Mouse (Mus musculus) hindbrain, embryonic 14.5 days (tissue): ENCODE results near the gene Homer2. TPM values are rescaled to one million over a fixed set of nuclear protein-coding genes. Genes with fewer than 3 reads are reported as not detected.

ENCODE experiments used
- ATAC-seq: fragments of 200-750 bp; cut with Nextera tagmentation; 2 replicates; pipeline ENCODE4 v1.8.0; 2017; ENCODE audit warnings: moderate number of reproducible peaks, mild to moderate bottlenecking, moderate TSS enrichment, moderate library complexity; ENCODE audit not compliant: low FRiP score
- DNase-seq: peaks from one replicate; pipeline ENCODE4 v3.0.0-alpha.2; 2015; ENCODE audit warnings: low spot score
- H3K27ac ChIP-seq: fragments of 300-500 bp; sonication (generic); 2 replicates; pipeline ENCODE4 v1.5.1; 2014; ENCODE audit warnings: mild to moderate bottlenecking, moderate library complexity
- H3K27me3 ChIP-seq: fragments of 300-500 bp; sonication (generic); 2 replicates; pipeline ENCODE4 v1.6.1; 2014; ENCODE audit warnings: mild to moderate bottlenecking, low read length, mixed read lengths; ENCODE audit not compliant: control insufficient read depth, insufficient read depth
- H3K36me3 ChIP-seq: fragments of 300-500 bp; sonication (generic); replicated peaks from 2 replicates; pipeline ENCODE4 v1.6.1; 2014; ENCODE audit not compliant: control insufficient read depth, insufficient read depth
- H3K4me1 ChIP-seq: fragments of 300-500 bp; sonication (generic); replicated peaks from 2 replicates; pipeline ENCODE4 v1.6.1; 2014; ENCODE audit warnings: antibody characterized with exemption, low read length, mixed read lengths; ENCODE audit not compliant: control insufficient read depth, insufficient read depth
- H3K4me2 ChIP-seq: fragments of 300-500 bp; sonication (generic); replicated peaks from 2 replicates; pipeline ENCODE4 v1.6.1; 2014; ENCODE audit warnings: mild to moderate bottlenecking, moderate library complexity
- H3K4me3 ChIP-seq: fragments of 300-500 bp; sonication (generic); replicated peaks from 2 replicates; pipeline ENCODE4 v1.5.1; 2014; ENCODE audit warnings: mild to moderate bottlenecking, low read length
- H3K9ac ChIP-seq: fragments of 300-500 bp; sonication (generic); 2 replicates; pipeline ENCODE4 v1.6.1; 2014
- H3K9me3 ChIP-seq: fragments of 300-500 bp; sonication (generic); 2 replicates; pipeline ENCODE4 v1.6.1; 2016; ENCODE audit warnings: low read length; ENCODE audit not compliant: control insufficient read depth
- WGBS: fragments of 180-500 bp; shearing (Covaris S2); extraction: QIAGEN DNeasy Blood & Tissue Kit; methylation state at CpG from one replicate; pipeline ENCODE4 v1.1.7; 2014; 5-methylcytosine and 5-hydroxymethylcytosine counted together
- polyA plus RNA-seq: library from polyadenylated mRNA; unstranded; fragments of >200 nt; fragmentation: Nextera tagmentation; extraction: Ambion mirVana; gene quantifications from 2 replicates; pipeline ENCODE4 v1.2.1, GENCODE M21; 2014

Homer2 gene
- polyA plus RNA-seq, 1 experiment from 2014 or later = 25.7 TPM

GRCm38 (mm10) chr7:81729787-81730186 lies 22.5 kb upstream of the Homer2 start:
- Histone ChIP-seq H3K4me3 (no peak overlapping the region), H3K27ac (no peak overlapping the region), H3K27me3 (no peaks in the 10 kb centered on the region), H3K4me1 (no peaks in the 10 kb centered on the region), H3K9ac (no peak overlapping the region), H3K36me3 (no peaks in the 10 kb centered on the region), H3K9me3 (no peaks in the 10 kb centered on the region), H3K4me2 (no peak overlapping the region)
- ATAC-seq = no peak
- 93% methylated on average over 9 of the region's 9 CpGs for WGBS
- DNase-seq = no peak

DNA sequence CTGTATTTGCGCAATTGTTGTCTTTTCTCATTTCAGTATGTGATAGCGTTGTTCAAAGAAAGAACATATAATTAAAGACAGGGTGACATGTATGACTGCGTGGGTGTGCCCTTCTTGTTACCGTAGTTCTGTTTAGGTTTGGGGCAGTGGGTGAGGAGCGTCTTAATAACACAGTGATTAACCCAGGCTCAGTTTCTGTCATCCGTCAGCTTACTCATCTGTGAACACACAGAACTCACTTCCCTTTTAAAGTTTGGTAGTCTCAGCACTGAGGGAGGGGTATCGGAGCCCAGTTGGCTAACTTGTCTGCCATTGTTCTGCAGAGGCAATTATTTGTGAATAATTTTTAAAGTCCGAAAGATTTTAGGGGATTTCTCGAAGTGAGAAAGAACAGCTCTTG lies 20.4 kb upstream of the Homer2 start:
- no peaks in the 10 kb centered on the region for H3K4me1 ChIP-seq

DNA sequence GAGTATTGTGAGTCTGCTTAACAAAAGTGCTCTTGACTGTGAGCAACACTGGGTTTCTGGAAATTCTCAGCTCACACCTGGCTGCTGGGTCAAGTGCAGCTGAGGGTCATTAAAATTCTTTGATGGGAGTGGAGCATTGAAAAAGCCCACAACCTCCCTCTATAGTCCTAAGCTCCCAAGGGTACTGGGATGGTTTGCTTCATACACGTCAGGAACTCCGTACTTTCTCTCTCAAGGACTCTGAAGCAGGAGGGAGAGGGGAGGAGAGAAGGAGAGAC lies 19.3 kb upstream of the Homer2 start:
- Histone ChIP-seq H3K27me3 (no peaks in the 10 kb centered on the region), H3K4me2 (no peak overlapping the region), H3K9me3 (no peaks in the 10 kb centered on the region), H3K36me3 (no peaks in the 10 kb centered on the region), H3K4me1 (no peaks in the 10 kb centered on the region), H3K9ac (no peak overlapping the region), H3K27ac (no peak overlapping the region), H3K4me3 (no peak overlapping the region)
- ATAC-seq = no peak
- no peak for DNase-seq
- 74% methylated on average over 2 of the region's 2 CpGs for WGBS

More for the DNA sequence above, 20.4 kb upstream of the Homer2 start:
- H3K36me3 ChIP-seq = no peaks in the 10 kb centered on the region
- no peaks in the 10 kb centered on the region for H3K27me3 ChIP-seq
- no peak overlapping the region for H3K4me3 ChIP-seq
- no peak overlapping the region for H3K4me2 ChIP-seq
- no peaks in the 10 kb centered on the region for H3K9me3 ChIP-seq
- no peak overlapping the region for H3K9ac ChIP-seq
- no peak overlapping the region for H3K27ac ChIP-seq
- DNase-seq = no peak
- no peak for ATAC-seq
- WGBS = 89% methylated on average over 9 of the region's 9 CpGs

- DNase-seq (no peak), ATAC-seq (no peak)
- Histone ChIP-seq H3K4me1 (no peaks in the 10 kb centered on the region), H3K27ac (no peak overlapping the region), H3K9ac (no peak overlapping the region), H3K4me2 (no peak overlapping the region), H3K9me3 (no peaks in the 10 kb centered on the region), H3K4me3 (no peak overlapping the region), H3K27me3 (no peaks in the 10 kb centered on the region), H3K36me3 (no peaks in the 10 kb centered on the region)
- 78% methylated on average over 18 of the region's 18 CpGs for WGBS
Measured at GRCm38 (mm10) chr7:81725986-81726727, 18.8 kb upstream of the Homer2 start.

GRCm38 (mm10) chr7:81723851-81724250 lies 16.5 kb upstream of the Homer2 start:
- H3K9ac ChIP-seq = no peak overlapping the region
- H3K27ac ChIP-seq = no peak overlapping the region
- no peaks in the 10 kb centered on the region for H3K27me3 ChIP-seq

DNA sequence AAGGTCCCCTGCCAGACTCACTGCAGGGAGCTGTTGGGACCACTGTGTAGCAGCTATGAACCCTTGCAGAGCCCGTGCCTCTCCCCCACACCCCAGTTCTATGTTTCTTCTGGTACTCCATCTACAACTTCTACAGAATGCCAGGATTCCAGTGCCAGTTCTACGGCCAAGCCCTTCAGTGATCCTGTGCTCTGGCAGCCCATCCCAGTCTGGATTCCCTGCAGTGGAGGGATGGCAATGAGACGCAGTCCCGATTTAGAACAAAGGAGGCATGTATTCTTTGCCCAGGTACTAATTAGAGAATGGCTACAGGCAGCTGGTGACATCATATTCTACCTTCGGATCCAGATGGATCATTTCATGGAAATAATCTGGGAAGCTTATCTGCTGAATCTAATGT lies 13.9 kb upstream of the Homer2 start:
- WGBS = 68% methylated on average over 5 of the region's 5 CpGs
- no peak overlapping the region for H3K9ac ChIP-seq
- ATAC-seq = no peak

More at GRCm38 (mm10) chr7:81723851-81724250, 16.5 kb upstream of the Homer2 start:
- H3K36me3 ChIP-seq = no peaks in the 10 kb centered on the region
- ATAC-seq = no peak
- no peak for DNase-seq
- no peak overlapping the region for H3K4me3 ChIP-seq
- no peak overlapping the region for H3K4me2 ChIP-seq
- no peaks in the 10 kb centered on the region for H3K9me3 ChIP-seq
- WGBS = 93% methylated on average over 10 of the region's 10 CpGs
- H3K4me1 ChIP-seq = no peaks in the 10 kb centered on the region

DNA sequence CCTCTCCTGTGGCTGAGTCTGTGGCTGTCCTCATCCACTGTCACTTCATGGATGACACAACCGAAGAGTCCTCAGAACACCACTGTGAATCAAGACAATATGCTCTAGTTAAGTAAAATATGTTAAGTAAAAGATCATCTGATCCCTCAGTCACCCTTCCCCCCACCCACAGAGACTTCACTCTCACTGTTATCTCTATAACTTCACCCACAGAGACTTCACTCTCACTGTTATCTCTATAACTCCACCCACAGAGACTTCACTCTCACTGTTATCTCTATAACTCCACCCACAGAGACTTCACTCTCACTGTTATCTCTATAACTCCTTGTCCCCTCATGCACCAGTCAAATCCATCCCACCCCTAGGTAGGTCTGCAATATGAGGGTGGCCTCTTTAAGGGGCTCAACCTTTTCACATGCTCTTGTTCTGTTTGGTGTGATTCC lies 11.9 kb upstream of the Homer2 start:
- H3K27ac ChIP-seq = no peak overlapping the region
- H3K9me3 ChIP-seq = no peaks in the 10 kb centered on the region
- no peaks in the 10 kb centered on the region for H3K27me3 ChIP-seq
- no peak for DNase-seq
- no peak overlapping the region for H3K4me3 ChIP-seq
- H3K9ac ChIP-seq = no peak overlapping the region
- H3K36me3 ChIP-seq = no peaks in the 10 kb centered on the region
- WGBS = 88% methylated on average over 1 of the region's 1 CpGs
- no peak overlapping the region for H3K4me2 ChIP-seq
- ATAC-seq = no peak
- no peaks in the 10 kb centered on the region for H3K4me1 ChIP-seq

More for the DNA sequence above, 13.9 kb upstream of the Homer2 start:
- DNase-seq = no peak
- Histone ChIP-seq H3K9me3 (no peaks in the 10 kb centered on the region), H3K27me3 (no peaks in the 10 kb centered on the region), H3K4me3 (no peak overlapping the region), H3K36me3 (no peaks in the 10 kb centered on the region), H3K4me1 (no peaks in the 10 kb centered on the region), H3K4me2 (no peak overlapping the region), H3K27ac (no peak overlapping the region)

DNA sequence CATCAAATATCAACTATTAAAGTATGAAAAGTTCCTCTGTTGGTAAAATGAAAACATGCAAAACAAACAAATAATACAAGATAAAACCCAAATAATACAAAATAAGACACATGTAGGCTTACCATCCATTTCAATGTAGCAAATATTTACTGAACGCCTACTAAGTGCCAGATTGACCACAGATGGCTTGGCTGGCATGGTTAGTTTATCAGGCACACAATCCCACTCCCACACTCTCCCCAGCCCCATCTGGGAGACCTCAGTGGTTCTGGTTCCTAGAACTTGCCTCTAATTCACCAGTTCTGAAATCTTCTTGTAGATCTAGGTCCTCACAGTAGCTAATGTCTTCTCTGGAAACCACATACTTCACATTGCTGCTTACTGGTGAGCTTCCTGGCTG lies 11.3 kb upstream of the Homer2 start:
- no peaks in the 10 kb centered on the region for H3K27me3 ChIP-seq
- WGBS = 91% methylated on average over 1 of the region's 1 CpGs
- ATAC-seq = no peak

DNA sequence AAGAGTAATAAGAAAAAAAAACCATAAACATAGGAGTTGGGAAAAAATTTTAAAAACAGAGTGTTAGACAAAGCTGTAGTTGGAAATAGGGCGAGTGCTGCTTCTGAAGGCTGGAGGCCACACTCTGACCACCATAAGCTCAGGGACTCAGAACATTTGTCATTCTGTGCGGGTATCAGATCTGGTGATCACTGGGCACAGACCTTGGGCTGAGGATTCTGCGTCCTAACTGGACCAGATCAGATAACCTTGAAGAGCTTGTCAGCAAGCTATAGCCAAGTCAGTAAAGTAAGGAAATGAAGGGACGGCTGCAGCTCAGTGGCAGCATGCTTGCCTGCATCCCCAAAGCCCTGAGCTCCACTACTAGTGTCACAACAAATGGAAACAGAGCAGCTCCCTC lies 2.8 kb upstream of the Homer2 start:
- 85% methylated on average over 4 of the region's 4 CpGs for WGBS
- no peak overlapping the region for H3K9ac ChIP-seq
- ATAC-seq = no peak

More for the DNA sequence above, 11.3 kb upstream of the Homer2 start:
- Histone ChIP-seq H3K4me1 (no peaks in the 10 kb centered on the region), H3K4me2 (no peak overlapping the region), H3K9me3 (no peaks in the 10 kb centered on the region), H3K27ac (no peak overlapping the region), H3K9ac (no peak overlapping the region), H3K4me3 (no peak overlapping the region), H3K36me3 (no peaks in the 10 kb centered on the region)
- no peak for DNase-seq

DNA sequence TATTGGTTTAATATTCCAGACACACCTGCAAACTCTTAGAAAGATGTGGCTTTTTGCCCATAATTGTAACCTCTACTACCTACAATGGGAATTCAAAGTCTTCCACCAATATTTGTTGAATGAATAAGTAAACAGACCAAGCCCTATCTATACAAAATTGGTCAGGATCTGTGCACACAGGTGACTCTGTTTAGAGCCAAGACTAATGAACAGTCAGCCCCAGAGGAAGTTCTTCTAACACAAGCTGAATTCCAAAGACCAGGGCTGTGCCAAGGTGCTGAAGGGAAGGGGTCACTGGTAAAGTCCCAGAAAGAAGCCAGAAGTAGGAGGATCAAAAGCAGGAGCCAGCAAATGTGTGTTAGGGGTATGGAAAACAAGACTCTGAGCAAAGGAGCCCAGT lies 838 bp upstream of the Homer2 start:
- no peaks in the 10 kb centered on the region for H3K27me3 ChIP-seq
- 0 out of 2 replicates have a peak, but pooled peaks cover 5% of the 10 kb centered on the region for H3K9me3 ChIP-seq
- DNase-seq = no peak
- H3K4me2 ChIP-seq = no peak overlapping the region
- no peak overlapping the region for H3K27ac ChIP-seq
- no peaks in the 10 kb centered on the region for H3K36me3 ChIP-seq
- no peak for ATAC-seq
- H3K4me1 ChIP-seq = peaks cover 10% of the 10 kb centered on the region
- H3K4me3 ChIP-seq = no peak overlapping the region
- no peak overlapping the region for H3K9ac ChIP-seq

More for the DNA sequence above, 2.8 kb upstream of the Homer2 start:
- DNase-seq = no peak
- Histone ChIP-seq H3K27me3 (no peaks in the 10 kb centered on the region), H3K4me1 (peaks cover 10% of the 10 kb centered on the region), H3K27ac (no peak overlapping the region), H3K9me3 (0 out of 2 replicates have a peak, but pooled peaks cover 5% of the 10 kb centered on the region), H3K36me3 (no peaks in the 10 kb centered on the region), H3K4me2 (no peak overlapping the region), H3K4me3 (no peak overlapping the region)
